Mouse (Mus musculus) testis, postnatal 10 days (tissue): ENCODE data around the gene Wfdc10.

Experiments used
- DNase-seq: peaks from one replicate; pipeline ENCODE4 v3.0.0; 2021; ENCODE audit warnings: low spot score

Wfdc10 gene

GRCm38 (mm10) chr2:164655858-164656257, at the start of gene Wfdc10:
Gene Wfdc10 (plus strand): TSS chr2:164656046.
- DNase-seq = peak; percentile 85

- DNase-seq = no peak
These were observed 47.1 kb upstream of the Wfdc10 start for GRCm38 (mm10) chr2:164608781-164609180.

- peak; percentile 94 for DNase-seq
These were observed 42.4 kb upstream of the Wfdc10 start, which contains the start of the genes Wfdc6b and Wfdc8 for GRCm38 (mm10) chr2:164613471-164613870. Gene Wfdc6b (plus strand): TSS chr2:164613522. Gene Wfdc8 (minus strand): TSS chr2:164613626.

DNA sequence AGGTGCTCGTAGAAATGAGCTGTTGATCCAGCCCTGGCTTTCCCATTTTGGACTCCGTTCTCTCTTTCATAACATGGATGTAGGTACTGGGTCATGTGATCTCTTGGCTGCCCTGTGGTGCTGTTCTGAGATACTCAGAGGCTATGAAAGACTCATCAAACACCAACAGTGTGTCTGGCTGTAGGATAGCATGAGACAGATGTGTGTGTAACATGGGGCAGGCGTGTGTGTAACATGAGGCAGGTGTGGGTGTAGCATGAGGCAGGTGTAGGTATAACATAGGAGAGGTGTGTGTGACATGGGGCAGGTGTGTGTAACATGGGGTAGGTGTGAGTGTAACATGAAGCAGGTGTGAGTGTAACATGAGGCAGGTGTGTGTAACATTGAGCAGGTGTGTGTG, 40.5 kb upstream of the Wfdc10 start:
- no peak for DNase-seq

DNA sequence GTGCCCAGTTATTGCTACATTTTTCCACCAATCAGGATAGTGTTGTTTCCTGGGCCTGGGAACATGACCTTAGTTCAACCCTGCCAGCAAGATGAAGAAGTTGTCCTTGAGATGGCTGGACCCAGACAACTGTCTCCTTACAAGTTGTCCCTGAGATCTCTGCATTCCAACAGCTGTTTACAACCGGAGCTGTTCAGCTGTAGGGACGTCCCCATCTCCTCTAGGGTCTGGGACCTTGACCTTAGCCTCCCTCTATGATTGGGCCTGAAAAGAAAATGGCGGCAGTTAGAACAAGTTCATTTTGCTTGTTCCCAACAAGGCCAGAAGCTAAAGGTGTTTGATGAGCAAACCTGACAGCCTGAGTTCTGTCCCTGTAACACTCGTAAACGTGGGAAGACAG, 36.8 kb upstream of the Wfdc10 start:
- DNase-seq = no peak

DNA sequence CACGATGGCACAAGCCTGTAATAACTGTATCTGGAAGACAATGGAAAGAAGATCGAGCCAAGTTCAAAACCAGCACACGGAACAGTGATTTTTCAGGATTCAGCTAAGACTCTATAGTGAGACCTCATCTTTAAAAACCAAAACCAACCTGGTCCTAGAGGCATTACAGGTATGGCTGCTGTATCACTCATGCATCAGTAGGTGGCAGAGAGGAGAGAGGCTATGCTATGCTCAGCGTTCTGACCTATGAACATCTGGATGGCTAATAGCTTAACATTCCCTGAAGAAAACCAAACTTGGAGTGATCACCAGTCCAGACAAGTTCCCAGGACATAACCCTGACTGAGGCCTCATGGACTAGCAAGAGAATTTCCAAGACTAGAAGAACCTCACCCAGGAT, 34.1 kb upstream of the Wfdc10 start:
- no peak for DNase-seq

DNA sequence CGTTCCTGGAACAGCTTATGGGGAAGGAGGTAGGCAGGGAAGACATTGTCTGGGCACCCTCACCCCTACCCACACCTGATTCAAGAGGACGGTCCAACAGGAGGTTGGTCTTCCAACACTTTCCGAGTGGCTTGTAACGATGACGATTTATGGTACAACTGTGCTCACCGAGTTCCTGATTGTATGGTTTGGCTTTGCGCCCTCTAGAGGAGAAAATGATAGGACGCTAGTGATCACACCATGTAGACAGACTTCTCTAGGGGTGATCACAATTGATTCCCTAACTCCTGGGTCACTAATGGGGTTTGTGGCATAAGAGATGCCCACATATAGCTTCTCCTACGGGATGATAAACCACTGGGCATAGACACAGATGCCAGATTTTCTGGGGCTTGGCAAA, 20.6 kb upstream of the Wfdc10 start:
- DNase-seq = no peak

- DNase-seq = no peak
These were observed 17.1 kb upstream of the Wfdc10 start, which contains the start of gene Wfdc16 for GRCm38 (mm10) chr2:164638696-164639095. Gene Wfdc16 (minus strand): TSS chr2:164638796.

DNA sequence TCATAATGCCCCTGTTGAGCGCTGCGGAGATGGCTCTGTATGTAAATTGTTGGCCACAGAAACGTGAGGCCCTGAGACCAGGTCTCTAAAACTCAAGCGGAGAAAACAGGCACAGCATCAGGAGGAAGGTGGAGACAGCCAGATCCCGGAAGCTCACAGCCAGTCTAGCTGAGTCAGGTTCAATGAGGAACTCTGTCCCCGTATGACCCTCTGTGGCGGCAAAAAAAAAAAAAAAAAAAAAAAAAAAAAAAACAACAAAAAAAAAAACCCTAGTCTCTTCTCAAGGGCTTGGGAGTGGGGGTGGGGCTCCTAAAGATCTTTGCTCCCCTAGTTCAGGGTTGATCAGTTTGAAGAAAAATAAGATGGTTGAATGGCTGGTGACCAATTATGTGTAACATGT, 14.7 kb upstream of the Wfdc10 start:
- no peak for DNase-seq

DNA sequence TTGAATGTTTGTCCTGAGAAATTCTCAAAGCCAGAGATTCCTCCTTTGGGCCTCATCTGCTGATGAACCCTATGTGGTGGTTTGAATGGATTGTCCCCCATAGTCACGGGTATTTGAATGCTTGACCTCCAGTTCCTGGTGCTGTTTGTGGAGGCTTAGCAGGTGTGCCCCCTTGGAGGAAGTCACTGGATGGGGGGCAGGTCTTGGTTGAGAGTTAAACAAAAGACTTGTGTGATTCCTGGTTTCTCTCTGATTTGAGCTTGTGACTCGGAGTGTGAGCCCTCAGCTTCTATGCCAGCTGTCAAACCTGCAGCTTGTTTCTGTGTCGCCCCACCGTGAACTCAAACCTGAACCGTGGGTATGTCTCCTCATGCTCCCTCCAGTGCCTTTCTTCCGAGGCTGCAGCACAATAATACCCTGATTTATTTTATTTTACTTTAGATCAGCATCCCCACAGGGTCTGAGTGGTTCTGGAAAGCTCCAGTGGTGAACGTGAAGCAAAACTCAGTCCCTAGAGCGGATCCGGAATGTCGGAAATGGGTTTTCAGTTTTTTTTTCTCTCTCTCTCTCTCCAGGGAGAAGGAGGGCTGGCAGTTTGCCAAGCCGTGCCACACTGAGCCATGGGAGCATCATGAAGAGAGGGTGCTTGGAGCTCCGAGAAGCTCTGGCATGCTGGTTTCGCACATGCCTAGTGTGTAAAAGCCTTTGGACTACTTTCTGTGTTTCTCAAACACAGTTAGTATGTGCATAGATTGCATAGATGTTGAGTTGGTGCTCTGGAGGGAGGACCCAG, 13.8 kb upstream of the Wfdc10 start:
- DNase-seq = peak; percentile 71

DNA sequence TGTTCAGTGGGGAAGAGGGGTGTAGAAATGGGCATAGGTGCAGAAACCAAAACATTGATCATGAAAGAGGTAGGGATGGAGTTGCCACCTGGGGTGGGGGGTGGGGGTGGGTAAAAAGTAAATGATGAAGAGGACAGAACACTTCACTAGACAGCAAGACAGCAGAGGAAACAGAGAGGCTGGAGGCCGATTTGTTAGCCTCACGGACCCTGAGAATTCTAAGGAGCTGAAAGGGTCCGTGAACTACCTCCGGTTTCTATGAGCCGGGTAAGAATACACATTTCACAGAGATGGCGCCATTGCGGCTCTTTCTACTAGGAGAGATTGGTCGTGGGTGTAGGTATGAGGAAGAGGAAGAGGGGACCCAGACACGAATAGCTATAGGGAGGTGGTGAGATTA, 637 bp downstream of the Wfdc10 start, which contains the start of gene Wfdc9:
Gene Wfdc9 (minus strand): TSS at position 101 of the 400 bp plus-strand sequence.
- no peak for DNase-seq

- DNase-seq = no peak
These were observed 9.0 kb downstream of the Wfdc10 start for GRCm38 (mm10) chr2:164664851-164665250.

- DNase-seq = no peak
These were observed 14.4 kb downstream of the Wfdc10 start for GRCm38 (mm10) chr2:164670261-164670660.

DNA sequence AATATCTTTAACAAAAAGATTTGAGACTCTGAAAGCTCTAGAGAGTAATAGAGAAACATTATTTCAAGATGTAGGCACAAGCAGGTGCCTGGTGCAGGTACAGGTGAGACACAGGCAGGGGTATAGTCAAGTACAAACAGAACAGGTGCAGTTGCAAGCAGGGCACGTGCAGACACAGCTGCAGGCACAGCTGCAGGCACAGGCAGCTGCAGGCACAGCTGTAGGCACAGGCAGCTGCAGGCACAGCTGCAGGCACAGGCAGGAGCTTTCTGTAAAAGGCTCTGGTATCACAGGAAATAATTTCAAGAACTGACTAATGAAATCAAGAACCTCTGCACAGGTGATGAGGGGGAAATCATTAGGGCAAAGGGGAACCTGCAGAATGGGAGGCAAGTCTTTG, 15.1 kb downstream of the Wfdc10 start:
- peak; percentile 17 for DNase-seq

- DNase-seq = peak; percentile 31
These were observed 18.1 kb downstream of the Wfdc10 start, which contains the start of gene Wfdc11 for GRCm38 (mm10) chr2:164673987-164674386. Gene Wfdc11 (minus strand): TSS chr2:164674087.

GRCm38 (mm10) chr2:164676103-164676502, 20.3 kb downstream of the Wfdc10 start:
- DNase-seq = peak; percentile 46

- DNase-seq = peak; percentile 48
These were observed 21.3 kb downstream of the Wfdc10 start for GRCm38 (mm10) chr2:164676916-164677685.

DNA sequence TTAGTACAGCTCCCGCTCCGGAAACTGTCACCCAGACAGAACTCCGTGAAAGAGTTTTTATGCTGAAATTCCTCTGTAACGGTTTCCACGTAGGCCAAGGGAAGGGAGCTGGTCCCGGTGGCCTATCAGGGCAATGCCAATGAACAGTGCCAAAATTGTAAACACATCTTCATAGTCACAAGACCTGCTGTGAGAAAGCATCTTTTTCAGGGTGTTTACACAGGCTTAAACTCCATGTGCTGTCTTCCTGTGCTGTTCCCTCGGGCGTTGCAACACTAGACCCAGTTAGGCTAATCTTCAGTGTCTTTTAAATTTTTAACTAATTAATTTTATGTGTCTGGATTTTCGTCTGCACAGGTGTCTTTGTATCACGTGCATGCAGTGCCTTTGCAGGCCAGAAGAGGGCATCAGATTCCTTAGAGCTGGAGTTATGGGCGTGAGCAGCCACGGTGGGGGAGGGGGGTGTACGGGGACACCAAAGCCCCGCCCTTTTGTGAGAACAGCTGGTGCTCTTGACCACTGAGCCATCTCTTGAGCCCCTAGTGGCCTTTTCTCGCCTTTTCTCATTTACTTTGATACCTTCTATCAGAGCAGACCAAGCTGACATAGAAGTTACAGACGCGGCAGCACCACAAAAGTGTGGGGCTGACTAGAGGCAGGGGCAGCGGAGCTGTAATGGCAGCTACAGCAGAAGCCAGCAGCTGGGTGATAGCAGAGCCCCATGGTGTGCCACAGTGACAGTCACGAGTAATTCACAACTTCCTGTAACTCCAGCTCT, 23.2 kb downstream of the Wfdc10 start:
- peak; percentile 91 for DNase-seq

- peak; percentile 41 for DNase-seq
These were observed 24.1 kb downstream of the Wfdc10 start for GRCm38 (mm10) chr2:164679906-164680305.

GRCm38 (mm10) chr2:164684807-164685206, 29.0 kb downstream of the Wfdc10 start, which contains the start of gene Wfdc13:
Gene Wfdc13 (plus strand): TSS chr2:164685107.
- DNase-seq = peak; percentile 30

GRCm38 (mm10) chr2:164698201-164698600, 42.4 kb downstream of the Wfdc10 start, which contains the start of gene Spint4:
Gene Spint4 (plus strand): TSS chr2:164698501.
- DNase-seq = peak; percentile 12

GRCm38 (mm10) chr2:164700959-164701358, 45.1 kb downstream of the Wfdc10 start:
- DNase-seq = no peak
